Mouse (Mus musculus) MEL (cell line): Measurements from ENCODE around the gene Tmem80. TPM values are rescaled to one million over a fixed set of nuclear protein-coding genes. Genes with fewer than 3 reads are reported as not detected.

ENCODE experiments used
- DNase-seq: peaks from one replicate; pipeline ENCODE4 v3.0.0; 2011; ENCODE audit warnings: low read depth, low spot score
- H3K27ac ChIP-seq: 2 replicates; pipeline ENCODE4 v1.5.1; 2012; ENCODE audit warnings: low read depth, mild to moderate bottlenecking, control low read depth, low read length, moderate library complexity; ENCODE audit not compliant: control insufficient read depth
- H3K27me3 ChIP-seq, 2 experiments: fragments of 150-350 bp in 1 of 2; sonication (generic) in 1 of 2; 2 replicates each; pipeline ENCODE4 v1.6.1; 2012; ENCODE audit warnings: low read length in 2 of 2, mild to moderate bottlenecking in 2 of 2, improper control_type of control experiment in 1 of 2, moderate library complexity in 1 of 2; ENCODE audit not compliant: insufficient read depth in 2 of 2, control insufficient read depth in 1 of 2
- H3K36me3 ChIP-seq, 2 experiments: 2 replicates each; pipeline ENCODE4 v1.6.1; 2012 to 2014; ENCODE audit warnings: low read length in 2 of 2, improper control_type of control experiment in 1 of 2, inconsistent platforms in 1 of 2, mild to moderate bottlenecking in 1 of 2; ENCODE audit not compliant: insufficient read depth in 2 of 2, control insufficient read depth in 1 of 2
- H3K4me1 ChIP-seq, 2 experiments: fragments of 150-350 bp in 1 of 2; sonication (generic) in 1 of 2; 2 replicates each; pipeline ENCODE4 v1.6.1; 2012; ENCODE audit warnings: low read length in 2 of 2, improper control_type of control experiment in 1 of 2, mild to moderate bottlenecking in 1 of 2; ENCODE audit not compliant: insufficient read depth in 2 of 2, control insufficient read depth in 1 of 2
- H3K4me3 ChIP-seq, 2 experiments: fragments of 150-350 bp in 1 of 2; sonication (generic) in 1 of 2; 2 replicates each; pipeline ENCODE4 v1.5.1; 2012; ENCODE audit warnings: low read depth in 2 of 2, low read length in 2 of 2, mild to moderate bottlenecking in 2 of 2, moderate library complexity in 2 of 2, control low read depth in 1 of 2, improper control_type of control experiment in 1 of 2; ENCODE audit not compliant: control insufficient read depth in 1 of 2, insufficient read depth in 1 of 2
- H3K79me2 ChIP-seq: 2 replicates; pipeline ENCODE4 v1.6.1; 2012; ENCODE audit warnings: mild to moderate bottlenecking, low read length, moderate library complexity; ENCODE audit not compliant: control insufficient read depth, poor library complexity, insufficient read depth
- H3K9ac ChIP-seq: 2 replicates; pipeline ENCODE4 v1.6.1; 2012; ENCODE audit warnings: low read depth, mild to moderate bottlenecking, control low read depth, low read length, moderate library complexity; ENCODE audit not compliant: control insufficient read depth, poor library complexity, severe bottlenecking
- H3K9me3 ChIP-seq: fragments of 150-350 bp; sonication (generic); replicated peaks from 2 replicates; pipeline ENCODE4 v1.6.1; 2012; ENCODE audit warnings: mild to moderate bottlenecking, low read length, improper control_type of control experiment, moderate library complexity; ENCODE audit not compliant: insufficient read depth
- BHLHE40 ChIP-seq: IDR thresholded peaks from 2 replicates; pipeline ENCODE4 v1.6.1; 2012; ENCODE audit warnings: low read depth, mild to moderate bottlenecking, inconsistent platforms, low read length, improper control_type of control experiment, borderline replicate concordance
- CHD1 ChIP-seq: IDR thresholded peaks from 2 replicates; pipeline ENCODE4 v1.6.1; 2012; ENCODE audit warnings: low read depth, mild to moderate bottlenecking, inconsistent platforms, low read length, improper control_type of control experiment
- CTCF ChIP-seq, 3 experiments: IDR thresholded peaks in 2 of 3; conservative IDR thresholded peaks in 1 of 3; 2 replicates each; pipeline ENCODE4 v1.5.1; 2011 to 2012; ENCODE audit warnings: low read length in 3 of 3, low read depth in 2 of 3, mild to moderate bottlenecking in 2 of 3, improper control_type of control experiment in 1 of 3, inconsistent platforms in 1 of 3, mixed read lengths in 1 of 3, moderate library complexity in 1 of 3; ENCODE audit not compliant: control insufficient read depth in 1 of 3, insufficient read depth in 1 of 3, poor library complexity in 1 of 3, severe bottlenecking in 1 of 3
- E2F4 ChIP-seq: IDR thresholded peaks from 2 replicates; pipeline ENCODE4 v1.6.1; 2011; ENCODE audit warnings: low read depth, low read length, improper control_type of control experiment, borderline replicate concordance
- EP300 ChIP-seq, 2 experiments: IDR thresholded peaks; 2 replicates each; pipeline ENCODE4 v1.6.1; 2011; ENCODE audit warnings: improper control_type of control experiment in 2 of 2, low read length in 2 of 2, low read depth in 1 of 2, mild to moderate bottlenecking in 1 of 2
- ETS1 ChIP-seq: IDR thresholded peaks from 2 replicates; pipeline ENCODE4 v1.6.1; 2012; ENCODE audit warnings: low read depth, mild to moderate bottlenecking, inconsistent platforms, low read length, improper control_type of control experiment, moderate library complexity
- GABPA ChIP-seq: IDR thresholded peaks from 2 replicates; pipeline ENCODE4 v1.6.1; 2012; ENCODE audit warnings: low read depth, mild to moderate bottlenecking, inconsistent platforms, low read length, improper control_type of control experiment, moderate library complexity
- GATA1 ChIP-seq: IDR thresholded peaks from 2 replicates; pipeline ENCODE4 v1.6.1; 2011; ENCODE audit warnings: low read depth, low read length, improper control_type of control experiment
- HCFC1 ChIP-seq: IDR thresholded peaks from 2 replicates; pipeline ENCODE4 v1.6.1; 2012; ENCODE audit warnings: low read depth, mild to moderate bottlenecking, inconsistent platforms, low read length, improper control_type of control experiment, moderate library complexity
- JUND ChIP-seq: IDR thresholded peaks from 2 replicates; pipeline ENCODE4 v1.6.1; 2011; ENCODE audit warnings: low read depth, mild to moderate bottlenecking, improper control_type of control experiment, low read length
- KAT2A ChIP-seq: conservative IDR thresholded peaks from 2 replicates; pipeline ENCODE4 v1.6.1; 2012; ENCODE audit warnings: low read depth, low read length, improper control_type of control experiment, inconsistent platforms
- MAFK ChIP-seq: IDR thresholded peaks from 2 replicates; pipeline ENCODE4 v1.6.1; 2011; ENCODE audit warnings: low read depth, mild to moderate bottlenecking, low read length, improper control_type of control experiment, borderline replicate concordance
- MAX ChIP-seq: IDR thresholded peaks from 2 replicates; pipeline ENCODE4 v1.6.1; 2011; ENCODE audit warnings: low read length, improper control_type of control experiment
- MEF2A ChIP-seq: IDR thresholded peaks from 2 replicates; pipeline ENCODE4 v1.6.1; 2014; ENCODE audit warnings: low read depth, mild to moderate bottlenecking, inconsistent platforms, low read length, improper control_type of control experiment; ENCODE audit not compliant: poor library complexity, insufficient replicate concordance, severe bottlenecking; ENCODE audit errors: extremely low read depth
- MXI1 ChIP-seq: IDR thresholded peaks from 2 replicates; pipeline ENCODE4 v1.6.1; 2011; ENCODE audit warnings: mild to moderate bottlenecking, low read depth, low read length, improper control_type of control experiment
- MYB ChIP-seq: IDR thresholded peaks from 2 replicates; pipeline ENCODE4 v1.6.1; 2011; ENCODE audit warnings: mild to moderate bottlenecking, low read depth, low read length, improper control_type of control experiment
- MYC ChIP-seq: IDR thresholded peaks from 2 replicates; pipeline ENCODE4 v1.6.1; 2011; ENCODE audit warnings: low read depth, mild to moderate bottlenecking, low read length, improper control_type of control experiment, moderate library complexity
- NELFE ChIP-seq: IDR thresholded peaks from 2 replicates; pipeline ENCODE4 v1.6.1; 2011; ENCODE audit warnings: low read depth, low read length, improper control_type of control experiment
- NRF1 ChIP-seq: IDR thresholded peaks from 2 replicates; pipeline ENCODE4 v1.6.1; 2014; ENCODE audit warnings: low read depth, mild to moderate bottlenecking, inconsistent platforms, low read length, improper control_type of control experiment, moderate library complexity; ENCODE audit not compliant: poor library complexity, insufficient read depth, severe bottlenecking
- POLR2A ChIP-seq, 2 experiments: IDR thresholded peaks; 2 replicates each; pipeline ENCODE4 v1.6.1; 2011 to 2012; ENCODE audit warnings: low read length in 2 of 2, mild to moderate bottlenecking in 2 of 2, control low read depth in 1 of 2, improper control_type of control experiment in 1 of 2, low read depth in 1 of 2, moderate library complexity in 1 of 2; ENCODE audit not compliant: control insufficient read depth in 1 of 2, insufficient read depth in 1 of 2, poor library complexity in 1 of 2
- POLR2AphosphoS2 ChIP-seq: IDR thresholded peaks from 2 replicates; pipeline ENCODE4 v1.6.1; 2011; ENCODE audit warnings: low read length, improper control_type of control experiment
- RAD21 ChIP-seq: IDR thresholded peaks from 2 replicates; pipeline ENCODE4 v1.6.1; 2011; ENCODE audit warnings: mild to moderate bottlenecking, low read depth, low read length, improper control_type of control experiment
- RCOR1 ChIP-seq: IDR thresholded peaks from 2 replicates; pipeline ENCODE4 v1.6.1; 2012; ENCODE audit warnings: low read depth, mild to moderate bottlenecking, inconsistent platforms, low read length, improper control_type of control experiment
- SIN3A ChIP-seq: IDR thresholded peaks from 2 replicates; pipeline ENCODE4 v1.6.1; 2012; ENCODE audit warnings: low read length, improper control_type of control experiment, inconsistent platforms
- TAL1 ChIP-seq: IDR thresholded peaks from 2 replicates; pipeline ENCODE4 v1.6.1; 2012; ENCODE audit warnings: mild to moderate bottlenecking, inconsistent platforms, low read length, moderate library complexity, mixed read lengths
- UBTF ChIP-seq: IDR thresholded peaks from 2 replicates; pipeline ENCODE4 v1.6.1; 2012; ENCODE audit warnings: low read depth, mild to moderate bottlenecking, inconsistent platforms, low read length, improper control_type of control experiment, moderate library complexity, borderline replicate concordance; ENCODE audit not compliant: insufficient read depth
- USF1 ChIP-seq: IDR thresholded peaks from 2 replicates; pipeline ENCODE4 v1.6.1; 2014; ENCODE audit warnings: low read depth, mild to moderate bottlenecking, inconsistent platforms, low read length, improper control_type of control experiment, moderate library complexity
- ZC3H11A ChIP-seq: IDR thresholded peaks from 2 replicates; pipeline ENCODE4 v1.6.1; 2012; ENCODE audit warnings: low read depth, mild to moderate bottlenecking, inconsistent platforms, low read length, improper control_type of control experiment
- polyA plus RNA-seq, 2 experiments: library from polyadenylated mRNA; stranded (reverse) in 1 of 2; unstranded in 1 of 2; fragments of >175 nt in 1 of 2; fragments of >200 nt in 1 of 2; gene quantifications; 2 replicates each; pipeline versions ENCODE4 v1.2.1 to v1.2.4; 2012; ENCODE audit warnings: low replicate concordance in 2 of 2, low read depth in 1 of 2; ENCODE audit not compliant: insufficient read length in 2 of 2, insufficient read depth in 1 of 2, missing spikeins in 1 of 2
- total RNA-seq: library from RNA; depleted of rRNA; stranded (reverse); fragments of 300-350 nt; gene quantifications from 2 replicates; pipeline ENCODE4 v1.2.3, GENCODE M21; 2012

Gene Tmem80
- total and polyA plus RNA-seq, 3 experiments, result 12.3 to 27.7 TPM; not detected in 1

DNA sequence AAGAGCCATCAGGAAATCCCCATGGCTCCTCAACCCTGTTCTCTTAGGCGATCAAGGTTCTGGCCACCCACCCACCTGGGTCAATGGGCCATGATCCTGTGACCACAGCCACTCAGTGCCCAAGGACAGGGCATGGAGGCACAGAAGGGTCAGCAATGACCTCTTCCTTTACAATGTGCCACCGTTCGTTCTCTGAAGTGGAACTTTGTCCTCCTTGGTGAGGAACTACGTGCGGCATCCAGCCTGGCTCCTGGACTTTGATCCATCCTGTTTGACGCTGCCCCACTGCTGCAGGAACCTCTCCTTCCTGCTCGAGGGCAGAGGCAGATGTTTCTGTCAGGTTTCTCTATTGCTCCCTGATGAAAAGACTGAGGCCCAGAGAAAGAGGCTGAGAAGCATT, 16.2 kb downstream of the Tmem80 start:
- Histone ChIP-seq H3K9ac (no peak overlapping the region), H3K79me2 (no peaks in the 10 kb centered on the region)
- TF ChIP-seq EP300 (IDR thresholded peaks at IDR 0.05; ENCODE audit: low read depth in 1 of 2, low read length in 2 of 2) (no peak), POLR2A (IDR thresholded peaks at IDR 0.05; ENCODE audit: control insufficient read depth in 1 of 2, insufficient read depth in 1 of 2, low read depth in 1 of 2, low read length in 2 of 2, poor library complexity in 1 of 2) (no peak), USF1 (no peak), CTCF (IDR thresholded peaks at IDR 0.05 in 2 of 3, conservative IDR thresholded peaks at IDR 0.05 in 1 of 3; ENCODE audit: control insufficient read depth in 1 of 3, insufficient read depth in 1 of 3, low read depth in 2 of 3, low read length in 3 of 3, poor library complexity in 1 of 3, severe bottlenecking in 1 of 3) (no peak), ZC3H11A (no peak), SIN3A (no peak), GATA1 (no peak), NRF1 (no peak), JUND (no peak), E2F4 (no peak), MEF2A (no peak), RAD21 (no peak), CHD1 (no peak), BHLHE40 (no peak), RCOR1 (no peak), MYB (no peak)
- TF ChIP-seq, all 39 proteins: peak for 0
- no peak overlapping the region for H3K4me3 ChIP-seq
- H3K36me3 ChIP-seq, result no peaks in the 10 kb centered on the region
- DNase-seq, result no peak
- H3K27me3 ChIP-seq, result peaks cover 0 to 4% of the 10 kb centered on the region in 2 experiments; a peak in 3 of 4 replicates
- no peaks in the 10 kb centered on the region for H3K4me1 ChIP-seq
- H3K27ac ChIP-seq, result no peak overlapping the region
- H3K9me3 ChIP-seq, result no peaks in the 10 kb centered on the region

DNA sequence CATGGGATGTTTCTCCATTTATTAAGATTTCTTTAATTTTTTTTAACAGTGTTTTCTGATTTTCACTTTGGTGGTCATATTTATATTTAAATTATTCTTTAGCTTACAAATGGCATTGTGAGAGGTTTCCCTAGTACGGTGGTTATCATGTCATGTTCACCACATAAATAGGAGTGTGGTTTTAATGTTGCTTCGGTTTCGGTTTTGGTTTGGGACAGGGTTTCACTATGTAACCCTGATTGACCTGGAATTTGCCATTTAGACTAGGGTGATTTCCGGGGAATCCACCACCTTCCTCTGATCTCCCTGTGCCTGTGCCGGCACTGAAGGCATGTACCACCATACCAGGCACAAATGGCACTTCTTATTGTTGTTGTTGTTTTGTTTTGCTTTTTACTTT, 17.2 kb downstream of the Tmem80 start:
- Histone ChIP-seq H3K4me3 (no peak overlapping the region), H3K4me1 (no peaks in the 10 kb centered on the region), H3K27ac (no peak overlapping the region), H3K9ac (no peak overlapping the region), H3K9me3 (no peaks in the 10 kb centered on the region), H3K36me3 (no peaks in the 10 kb centered on the region), H3K79me2 (no peaks in the 10 kb centered on the region), H3K27me3 (peaks cover 0 to 4% of the 10 kb centered on the region in 2 experiments; a peak in 3 of 4 replicates)
- TF ChIP-seq HCFC1 (no peak), NELFE (no peak), NRF1 (no peak), KAT2A (no peak), MYC (no peak), E2F4 (no peak), GATA1 (no peak), UBTF (no peak), POLR2A (IDR thresholded peaks at IDR 0.05; ENCODE audit: control insufficient read depth in 1 of 2, insufficient read depth in 1 of 2, low read depth in 1 of 2, low read length in 2 of 2, poor library complexity in 1 of 2) (no peak), MAX (no peak), ZC3H11A (no peak), MEF2A (no peak), ETS1 (no peak), EP300 (IDR thresholded peaks at IDR 0.05; ENCODE audit: low read depth in 1 of 2, low read length in 2 of 2) (no peak), MAFK (no peak), MXI1 (no peak), TAL1 (no peak), GABPA (no peak), POLR2AphosphoS2 (no peak), JUND (no peak)
- no peak for DNase-seq
